Mouse (Mus musculus) ovary, postnatal 14 days (tissue): ENCODE data around the gene Oaz3.

ENCODE experiments used
- DNase-seq: peaks from one replicate; pipeline ENCODE4 v3.0.0; 2022; ENCODE audit warnings: low spot score

Gene Oaz3

DNA sequence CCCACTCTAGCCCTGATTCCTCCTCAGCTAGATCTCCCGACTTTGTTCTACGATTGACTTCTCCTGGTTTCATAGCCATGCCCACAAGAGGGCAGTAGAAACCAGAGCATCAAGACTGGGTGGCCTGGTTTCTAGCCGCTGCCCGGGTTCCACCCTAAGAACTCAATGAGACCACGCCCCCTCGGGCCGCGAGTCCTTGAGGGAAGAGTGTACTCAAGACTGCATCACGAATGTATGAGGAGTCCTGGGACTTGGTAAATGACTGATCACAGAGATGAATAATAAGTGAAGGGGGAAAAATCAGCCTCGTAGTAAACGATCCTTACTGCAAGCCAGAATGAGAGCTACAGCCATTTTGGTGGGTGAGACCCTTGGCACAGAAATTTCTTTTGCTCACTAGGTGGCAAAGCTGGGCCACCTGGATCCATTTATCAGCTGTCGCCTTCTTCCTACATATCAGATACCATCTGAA is 12.8 kb upstream of the Oaz3 start:
- DNase-seq: peak; percentile 71

DNA sequence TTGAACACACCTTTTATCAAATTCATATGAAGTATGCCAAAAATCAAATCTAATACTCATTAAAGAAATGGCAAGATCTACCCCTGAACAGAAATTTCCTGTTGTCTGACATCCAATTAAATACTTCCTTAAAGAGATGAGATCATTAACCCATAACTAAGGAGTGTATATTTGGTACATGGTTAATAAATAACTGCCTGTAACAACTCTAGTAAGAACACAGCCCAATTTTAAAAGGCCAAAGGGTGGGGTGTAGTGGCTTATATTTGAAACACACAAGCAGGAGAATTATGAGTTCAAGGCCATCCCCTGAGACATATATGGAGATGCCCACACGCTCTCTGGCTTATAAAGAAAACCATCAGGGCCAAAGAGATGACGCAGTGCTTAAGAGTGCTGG is 5.7 kb upstream of the Oaz3 start:
- DNase-seq: no peak

DNA sequence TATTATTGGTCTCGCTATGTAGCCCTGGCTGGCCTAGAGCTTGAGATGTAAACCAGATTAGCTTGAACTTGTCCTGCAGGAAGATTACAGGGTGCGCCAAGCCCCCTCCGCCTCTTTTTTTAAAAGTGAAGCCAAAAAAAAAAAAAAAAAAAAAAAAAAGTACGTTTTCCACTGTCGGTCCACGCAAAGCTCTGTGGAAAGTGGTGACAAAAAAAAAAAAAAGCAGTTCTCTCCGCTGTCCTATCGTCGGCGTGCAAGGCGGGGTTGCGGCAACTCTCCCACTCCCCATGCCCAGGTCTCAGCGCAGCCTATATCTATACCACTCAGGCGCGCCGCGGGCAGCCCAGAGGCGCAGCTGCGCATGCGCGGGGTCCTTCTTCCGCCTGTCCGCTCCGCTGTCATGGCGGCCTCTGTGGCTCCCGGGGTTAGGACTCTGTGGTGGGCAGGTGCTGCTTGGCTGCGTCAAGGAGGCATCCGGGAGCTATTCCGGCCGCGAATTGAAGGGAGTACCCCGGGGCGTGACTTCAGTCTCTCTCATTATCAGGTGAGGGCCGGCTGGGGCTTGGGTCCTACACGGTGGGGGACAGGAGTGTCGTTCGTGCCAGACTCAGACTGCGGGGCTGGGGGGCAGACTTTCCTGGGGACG is 641 bp downstream of the Oaz3 start, which contains the start of gene Mrpl9:
Gene Mrpl9 (plus strand): TSS at position 368 of the 646 bp plus-strand sequence.
- DNase-seq: peak; percentile 95

DNA sequence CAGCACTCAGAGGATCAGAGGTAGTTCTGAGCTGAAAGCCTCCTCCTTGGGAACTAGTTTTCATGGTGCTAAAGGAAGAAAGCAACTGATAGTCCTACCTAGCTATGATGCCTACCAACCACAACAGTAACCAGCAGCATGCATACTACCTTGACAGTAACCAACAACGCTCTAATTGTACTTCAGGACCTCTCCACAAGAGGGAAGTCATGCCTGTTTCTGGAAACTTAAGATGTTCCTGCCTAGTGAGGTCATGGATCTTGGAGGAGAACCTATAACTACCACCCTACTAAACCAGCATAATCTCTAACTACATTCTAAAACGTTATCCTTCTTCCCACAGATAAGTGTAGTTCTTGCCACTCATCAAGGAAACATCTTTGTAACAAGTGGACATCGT is 2.5 kb downstream of the Oaz3 start:
- DNase-seq: no peak

DNA sequence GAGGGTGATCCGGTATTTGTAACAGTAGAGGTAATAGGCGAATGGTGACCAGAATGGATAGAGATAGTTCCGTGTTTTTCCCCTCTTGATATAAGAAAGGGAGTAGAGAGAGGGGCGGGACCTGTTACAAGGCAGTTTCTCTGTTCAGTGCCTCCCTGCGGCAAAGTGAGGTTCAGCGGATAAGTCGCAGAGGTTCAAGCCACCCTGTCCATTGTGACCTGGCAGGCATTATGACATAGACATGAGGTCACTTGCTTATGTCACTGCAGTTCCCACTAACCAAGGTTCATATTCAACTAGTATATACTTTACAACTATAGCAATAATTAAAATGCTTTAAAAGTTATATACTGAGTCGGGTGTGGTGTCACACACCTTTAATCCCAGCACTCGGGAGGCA is 7.3 kb downstream of the Oaz3 start:
- DNase-seq: no peak

DNA sequence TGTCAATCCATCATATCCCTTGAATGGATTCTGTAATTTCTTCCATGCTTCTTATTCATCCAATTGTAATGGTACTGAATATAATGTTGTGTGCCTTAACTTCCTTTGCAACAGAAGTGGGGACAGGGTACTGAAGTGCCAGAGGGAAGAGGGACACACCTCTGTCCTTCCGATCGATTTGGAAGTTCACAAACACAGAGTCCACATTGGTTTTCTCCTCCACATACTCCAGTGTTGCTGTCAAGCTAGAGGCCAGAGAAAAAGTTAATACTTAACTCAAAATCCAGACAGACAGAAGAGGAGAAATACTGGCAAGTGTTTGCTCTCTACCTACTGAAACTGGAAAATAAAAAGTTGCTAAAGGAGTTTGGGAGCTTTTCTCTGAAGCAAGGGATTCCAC is 9.4 kb downstream of the Oaz3 start:
- no peak for DNase-seq

DNA sequence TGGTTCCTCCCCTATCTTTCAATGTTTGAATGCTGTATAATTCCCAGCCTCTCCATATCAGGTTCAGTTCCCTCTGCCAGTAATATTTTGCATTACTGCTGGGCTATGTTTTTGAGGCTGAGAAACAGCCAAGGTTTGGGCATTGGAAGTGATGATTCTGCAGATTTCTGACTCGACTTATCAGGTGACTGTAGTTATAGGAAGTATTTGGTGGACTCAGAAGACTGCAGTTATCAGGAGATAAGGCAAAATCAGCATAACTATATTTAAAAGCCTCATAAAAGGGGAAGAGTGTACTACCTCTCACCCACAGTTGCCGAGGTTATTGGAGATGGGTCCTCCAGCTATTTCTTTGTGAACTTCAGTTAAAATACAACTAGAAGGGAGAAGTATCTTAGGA is 12.7 kb downstream of the Oaz3 start:
- no peak for DNase-seq

DNA sequence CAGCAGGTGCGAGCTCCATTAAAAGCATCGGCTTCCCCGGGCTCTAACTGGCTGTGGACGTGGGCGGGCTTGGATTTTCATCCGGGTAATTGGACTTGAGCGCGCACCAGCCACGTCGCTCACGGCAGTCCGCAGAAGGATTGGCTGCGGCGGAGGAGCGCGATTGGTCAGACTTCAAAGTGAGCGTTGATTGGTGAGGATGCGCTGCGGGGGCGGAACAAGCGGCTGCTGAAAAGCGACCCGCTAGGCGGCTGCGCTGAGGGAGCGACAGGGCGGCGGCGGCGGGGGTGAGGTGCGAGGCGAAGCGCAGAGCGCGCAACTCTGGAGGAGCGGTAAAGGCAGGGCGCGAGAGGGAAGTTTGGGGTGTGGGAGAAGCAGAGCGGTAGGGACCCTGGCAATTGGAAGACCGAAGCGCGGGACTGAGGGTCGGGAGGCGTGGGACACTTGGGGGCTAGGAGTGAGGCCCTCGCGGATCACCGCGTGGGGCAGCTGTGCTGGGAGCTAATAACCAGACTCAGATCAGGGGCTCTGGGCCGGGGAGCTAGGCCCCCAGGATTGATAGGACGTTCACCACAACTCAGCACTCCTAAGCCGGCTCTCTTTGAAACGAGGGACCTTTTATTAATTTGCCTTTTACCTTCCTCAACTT is 30.6 kb downstream of the Oaz3 start, which contains the start of gene Tdrkh:
Gene Tdrkh (plus strand): TSS at position 243 of the 649 bp plus-strand sequence.
- DNase-seq: peak; percentile 90

DNA sequence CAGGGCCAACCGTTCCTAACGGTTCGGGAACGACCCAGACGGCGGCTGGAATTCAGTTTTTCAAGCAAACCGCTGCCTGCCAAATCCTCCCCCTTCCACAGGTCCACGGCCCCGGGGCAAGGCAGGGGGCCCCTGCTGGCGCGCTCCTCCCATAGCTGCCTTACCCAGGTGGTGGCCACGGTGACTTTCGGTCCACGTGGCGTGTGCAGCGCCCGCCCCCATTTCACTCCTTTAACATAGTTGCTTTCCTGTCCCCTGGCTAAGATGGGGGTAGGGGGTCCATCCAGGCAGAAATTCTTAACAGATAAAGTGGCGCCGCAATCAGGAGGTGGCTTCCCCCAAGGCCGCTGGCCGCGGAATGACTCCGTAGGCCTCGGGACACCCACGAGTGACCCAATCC is 31.2 kb downstream of the Oaz3 start:
- no peak for DNase-seq

DNA sequence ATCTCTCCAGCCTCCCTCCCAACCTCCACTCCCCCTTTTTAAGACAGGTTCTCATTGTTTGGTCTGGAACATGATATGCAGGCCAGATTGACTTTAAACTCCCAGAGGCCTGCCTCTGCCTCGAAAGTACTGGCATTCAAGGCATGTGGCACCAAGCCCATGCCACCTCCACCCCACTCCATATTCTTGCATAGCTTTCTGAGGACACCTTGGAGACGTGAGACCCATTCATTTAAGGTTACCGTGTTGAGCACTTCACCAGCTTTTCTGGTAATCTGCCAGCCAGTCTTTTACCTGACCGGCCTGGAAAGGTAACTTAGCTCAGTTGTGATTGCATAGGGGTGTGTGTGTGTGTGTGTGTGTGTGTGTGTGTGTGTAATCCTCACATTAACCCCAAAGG is 38.2 kb downstream of the Oaz3 start:
- no peak for DNase-seq

DNA sequence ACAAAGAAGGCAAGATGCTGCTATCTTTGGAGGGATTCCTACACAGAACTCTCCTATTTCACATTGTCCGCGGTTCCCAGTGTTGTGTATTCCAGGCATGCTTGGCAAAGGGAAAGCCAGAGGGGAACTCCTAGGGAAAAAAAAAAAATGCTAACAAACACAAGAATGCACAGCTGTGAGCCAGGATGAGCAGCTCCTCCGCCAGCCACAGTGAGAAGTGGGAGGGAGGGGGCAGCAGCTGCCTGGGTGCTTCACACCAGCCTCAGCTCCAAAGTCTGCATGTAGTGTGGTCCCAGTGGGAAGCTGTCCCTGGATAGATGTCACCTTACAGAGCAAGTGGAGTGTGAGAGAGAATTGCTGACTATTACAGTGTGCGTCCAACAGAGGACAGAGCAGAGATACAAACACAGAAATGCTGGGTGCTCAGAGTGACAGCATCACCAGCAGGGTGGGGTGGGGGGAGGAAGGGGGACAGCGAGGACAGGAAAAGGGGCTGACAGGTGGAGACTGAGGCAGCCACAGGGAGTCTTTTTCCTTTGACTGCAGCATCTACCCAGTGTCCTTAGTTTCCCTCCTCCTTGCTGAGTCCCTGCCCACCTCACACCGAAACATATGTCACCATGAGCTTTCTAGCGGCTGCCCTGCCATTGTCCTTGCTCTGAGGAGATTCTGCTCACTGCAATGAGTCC is 39.2 kb downstream of the Oaz3 start:
- no peak for DNase-seq

DNA sequence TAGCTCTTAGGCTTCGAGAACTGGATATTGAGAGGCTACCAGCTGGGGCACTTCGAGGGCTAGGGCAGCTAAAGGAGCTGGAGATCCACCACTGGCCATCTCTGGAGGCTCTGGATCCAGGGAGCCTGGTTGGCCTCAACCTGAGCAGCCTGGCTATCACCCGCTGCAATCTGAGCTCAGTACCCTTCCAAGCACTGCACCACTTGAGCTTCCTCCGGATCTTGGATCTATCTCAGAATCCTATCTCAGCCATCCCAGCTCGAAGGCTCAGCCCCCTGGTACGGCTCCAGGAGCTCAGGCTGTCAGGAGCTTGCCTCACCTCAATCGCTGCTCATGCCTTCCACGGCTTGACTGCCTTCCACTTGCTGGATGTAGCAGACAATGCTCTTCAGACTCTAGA is 41.3 kb downstream of the Oaz3 start:
- no peak for DNase-seq

DNA sequence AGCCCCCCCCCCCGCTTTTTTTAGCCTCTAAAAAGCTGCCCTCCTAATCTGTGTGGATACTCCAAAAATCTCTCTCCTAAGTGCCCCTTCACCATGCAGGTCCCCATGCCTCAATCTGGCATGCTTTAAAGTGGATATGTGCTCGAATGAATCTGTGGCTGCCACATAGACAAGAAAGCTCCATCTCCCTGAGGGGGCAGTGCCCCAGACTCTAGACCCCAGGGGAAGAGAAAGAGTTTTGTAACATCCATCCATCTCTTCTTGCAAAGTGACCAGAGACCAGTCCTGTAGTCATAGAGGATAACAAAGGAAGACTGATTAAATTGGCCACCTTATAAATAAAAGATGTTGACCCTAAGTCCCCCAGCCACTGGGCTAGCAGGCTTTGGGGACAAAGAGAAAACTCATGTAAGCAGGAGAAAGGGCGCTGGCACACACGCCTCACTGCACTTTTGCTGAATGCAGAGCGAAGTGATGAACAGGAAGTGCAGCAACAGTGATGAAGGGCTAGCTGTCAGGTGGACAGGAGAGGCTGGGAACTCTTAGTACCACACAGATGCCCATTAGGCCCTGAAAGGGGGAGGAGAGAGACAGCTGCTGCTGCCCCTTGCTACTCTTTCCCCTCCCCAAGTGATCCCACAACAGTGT is 43.9 kb downstream of the Oaz3 start:
- no peak for DNase-seq

DNA sequence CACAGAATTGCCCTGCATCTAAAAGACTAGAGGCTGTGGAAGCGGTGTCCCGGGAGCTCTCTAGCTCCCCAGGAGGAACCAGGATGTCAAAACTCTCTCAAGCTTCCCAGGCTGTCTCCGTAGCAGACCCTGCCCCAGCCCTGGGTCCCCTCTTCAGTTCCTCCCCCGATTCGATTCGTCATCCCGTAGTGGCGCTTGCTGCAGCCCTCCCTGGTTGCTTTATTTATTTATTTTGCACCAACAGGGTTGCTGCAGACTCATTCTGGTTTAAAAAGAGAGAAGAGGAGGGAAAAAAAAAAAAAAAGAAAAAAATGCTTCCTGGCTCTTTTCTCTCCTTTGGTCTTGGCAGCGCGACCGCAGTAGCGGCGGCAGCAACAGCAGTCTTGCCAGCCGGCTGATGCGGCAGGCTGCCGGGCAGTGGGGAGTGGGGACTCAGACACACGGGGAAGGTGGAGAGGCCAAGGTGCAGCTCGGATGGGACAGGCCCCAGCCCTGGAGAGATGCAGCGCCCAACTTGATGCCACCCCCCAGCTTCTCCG is 44.7 kb downstream of the Oaz3 start:
- DNase-seq: peak; percentile 15

DNA sequence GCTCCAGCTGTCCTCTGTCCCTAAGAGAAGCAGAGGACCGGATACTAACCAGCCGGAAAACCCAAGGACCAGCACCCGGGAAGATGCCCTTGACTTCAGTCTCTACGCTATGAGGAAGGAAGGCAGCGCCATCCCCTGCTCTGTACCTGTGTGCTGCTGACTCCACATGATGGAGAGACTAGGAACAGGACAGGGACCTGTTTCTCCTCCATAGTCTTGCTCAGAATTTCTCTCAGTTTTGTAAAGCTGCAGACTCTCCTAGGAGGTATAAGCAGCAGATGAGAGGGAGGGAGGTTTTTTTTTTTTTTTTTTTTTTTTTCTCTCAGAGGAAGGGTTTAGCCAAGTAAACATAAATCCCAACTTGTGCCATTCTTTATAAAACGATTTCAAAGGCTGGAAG is 45.5 kb downstream of the Oaz3 start, which contains the start of gene Lingo4:
Gene Lingo4 (plus strand): TSS at position 301 of the 400 bp plus-strand sequence.
- DNase-seq: no peak

DNA sequence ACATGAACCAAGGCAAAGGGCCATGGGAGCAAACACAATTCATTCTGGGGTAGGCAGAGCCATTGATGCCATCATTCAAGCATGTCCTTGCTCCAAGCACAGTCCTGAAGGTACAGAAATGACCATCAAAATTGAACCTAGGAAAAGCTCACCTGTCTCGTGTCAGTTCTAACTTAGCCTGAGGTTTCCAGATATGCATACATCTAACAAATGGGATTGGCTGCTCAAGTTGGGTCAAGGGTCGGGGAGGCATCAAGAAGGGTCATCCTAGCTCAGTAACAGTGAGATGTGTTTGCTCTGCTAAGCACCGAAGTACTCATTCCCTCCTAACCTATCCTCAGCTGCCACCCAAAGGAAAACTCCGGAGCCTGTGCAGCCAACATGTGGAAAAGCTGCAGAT is 46.9 kb downstream of the Oaz3 start:
- no peak for DNase-seq

DNA sequence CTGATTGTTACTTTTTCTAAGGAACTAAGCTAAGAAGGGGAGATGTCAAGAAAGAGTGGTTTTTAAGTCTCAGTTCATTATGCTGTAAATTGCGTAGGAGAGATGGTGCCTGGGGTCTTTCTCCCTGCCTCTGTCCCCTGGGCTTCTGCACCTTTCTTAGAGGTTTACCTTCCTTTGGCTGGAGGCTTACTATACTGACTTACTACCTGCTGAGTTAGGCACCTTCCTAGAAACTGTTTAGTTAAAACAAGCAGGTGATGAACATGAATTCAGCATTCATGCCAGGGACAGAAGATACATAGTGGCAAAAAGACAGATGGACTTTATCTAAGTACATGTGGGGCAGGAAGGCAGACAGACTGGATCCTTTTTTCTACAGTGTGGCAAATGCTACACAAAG is 47.4 kb downstream of the Oaz3 start:
- DNase-seq: no peak

DNA sequence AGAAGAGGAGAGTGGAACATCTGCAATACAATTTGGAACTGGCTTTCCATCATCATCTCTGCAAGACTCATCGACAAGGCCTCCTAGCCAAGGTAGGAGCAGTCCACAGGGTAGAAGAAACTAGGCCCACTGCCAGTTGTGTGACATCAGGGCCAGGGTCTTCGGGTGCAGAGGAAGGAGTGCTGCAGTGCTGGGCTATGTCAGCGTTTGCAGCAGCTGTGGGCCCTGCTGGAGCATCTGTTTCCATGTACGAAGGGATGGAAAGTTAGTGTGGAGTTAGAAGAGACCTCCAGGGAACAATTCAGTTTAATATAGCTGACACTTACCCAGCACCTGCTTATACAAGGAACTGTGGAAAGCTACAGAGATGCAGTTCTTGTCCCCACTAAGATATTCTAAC is 50.7 kb downstream of the Oaz3 start:
- no peak for DNase-seq

DNA sequence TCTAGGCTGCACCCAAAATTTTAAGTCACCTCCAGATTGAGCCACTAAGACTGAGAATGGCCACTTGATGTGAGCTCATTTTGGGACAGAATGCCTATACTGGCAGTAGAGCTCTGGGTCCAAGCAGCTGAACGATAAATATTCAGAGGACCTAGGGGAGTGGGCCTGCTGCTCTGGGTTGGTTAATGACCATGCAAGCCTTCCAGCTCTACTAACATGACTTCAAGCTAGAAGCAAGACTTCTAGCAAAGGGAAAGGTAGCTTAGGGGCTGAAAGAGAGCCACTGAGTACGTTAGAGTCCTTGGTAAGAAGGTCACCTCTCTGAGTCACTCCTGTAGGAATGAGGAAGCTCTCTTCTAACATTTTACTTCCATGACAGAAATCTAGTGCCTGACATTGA is 51.6 kb downstream of the Oaz3 start:
- no peak for DNase-seq

DNA sequence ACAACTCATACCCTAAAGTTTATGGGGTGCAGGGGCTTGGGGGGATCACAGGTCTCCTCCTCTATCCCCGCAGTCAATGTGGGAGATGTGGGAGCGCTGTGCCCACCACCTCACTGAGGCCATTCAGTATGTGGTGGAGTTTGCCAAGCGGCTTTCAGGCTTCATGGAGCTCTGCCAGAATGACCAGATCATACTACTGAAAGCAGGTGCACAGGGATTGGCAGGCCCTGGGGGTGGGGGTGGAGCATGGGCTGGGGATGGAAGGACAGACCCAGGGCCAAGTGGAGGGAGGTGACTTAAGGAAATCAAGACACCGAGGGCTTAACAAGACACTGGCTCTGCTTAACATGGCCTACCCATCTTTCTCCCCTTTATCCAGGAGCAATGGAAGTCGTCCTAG is 52.7 kb downstream of the Oaz3 start:
- no peak for DNase-seq

DNA sequence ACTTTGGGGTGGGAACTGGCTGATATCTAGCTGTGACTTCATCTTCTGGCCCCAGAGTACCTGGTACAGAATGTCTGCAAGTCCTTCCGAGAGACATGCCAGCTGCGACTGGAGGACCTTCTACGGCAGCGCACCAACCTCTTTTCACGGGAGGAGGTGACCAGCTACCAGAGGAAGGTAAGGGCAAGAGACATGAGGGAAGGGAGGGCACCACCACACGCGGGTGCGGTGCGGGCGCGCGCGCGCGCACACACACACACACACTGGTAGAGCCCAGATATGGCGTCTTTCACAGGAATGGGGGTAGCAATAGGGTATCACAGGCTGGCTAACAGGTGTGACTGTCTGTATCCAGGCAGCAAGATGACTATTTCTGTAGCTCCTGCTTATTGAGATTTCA is 54.3 kb downstream of the Oaz3 start:
- DNase-seq: no peak

DNA sequence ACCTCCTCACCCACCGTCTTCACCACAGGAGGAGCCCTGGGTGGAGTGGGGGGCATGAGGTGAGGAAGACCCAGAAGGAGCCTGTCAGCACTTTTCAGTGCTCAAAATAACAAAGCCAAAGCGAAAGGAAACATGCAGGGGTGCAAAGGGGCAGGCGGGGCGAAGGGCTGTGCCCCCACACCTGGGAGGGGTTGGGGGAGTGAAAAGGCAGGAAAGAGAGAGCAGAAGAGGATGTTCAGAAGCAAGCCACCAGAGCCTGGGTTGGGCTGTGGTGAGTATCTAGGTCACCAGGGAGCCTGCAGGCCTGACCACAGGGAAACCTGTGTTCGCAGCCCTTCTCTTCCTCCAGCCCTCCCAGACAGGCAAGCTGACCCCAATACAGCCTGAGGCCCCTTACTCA is 55.7 kb downstream of the Oaz3 start:
- no peak for DNase-seq
